Mouse (Mus musculus) inflammation-experienced regulatory T-cells (primary cell): ENCODE results near the gene Txndc15. TPM values are rescaled to one million over a fixed set of nuclear protein-coding genes. Genes with fewer than 3 reads are reported as not detected.

Experiments
- polyA plus RNA-seq, 2 experiments: library from polyadenylated mRNA; unstranded; fragments of 100-300 nt; shearing (Covaris generic); gene quantifications; one replicate each; pipeline ENCODE4 v1.2.1; 2017

The Txndc15 gene
- 10 to 100 TPM; 51.4 to 65.6 TPM for polyA plus RNA-seq

DNA sequence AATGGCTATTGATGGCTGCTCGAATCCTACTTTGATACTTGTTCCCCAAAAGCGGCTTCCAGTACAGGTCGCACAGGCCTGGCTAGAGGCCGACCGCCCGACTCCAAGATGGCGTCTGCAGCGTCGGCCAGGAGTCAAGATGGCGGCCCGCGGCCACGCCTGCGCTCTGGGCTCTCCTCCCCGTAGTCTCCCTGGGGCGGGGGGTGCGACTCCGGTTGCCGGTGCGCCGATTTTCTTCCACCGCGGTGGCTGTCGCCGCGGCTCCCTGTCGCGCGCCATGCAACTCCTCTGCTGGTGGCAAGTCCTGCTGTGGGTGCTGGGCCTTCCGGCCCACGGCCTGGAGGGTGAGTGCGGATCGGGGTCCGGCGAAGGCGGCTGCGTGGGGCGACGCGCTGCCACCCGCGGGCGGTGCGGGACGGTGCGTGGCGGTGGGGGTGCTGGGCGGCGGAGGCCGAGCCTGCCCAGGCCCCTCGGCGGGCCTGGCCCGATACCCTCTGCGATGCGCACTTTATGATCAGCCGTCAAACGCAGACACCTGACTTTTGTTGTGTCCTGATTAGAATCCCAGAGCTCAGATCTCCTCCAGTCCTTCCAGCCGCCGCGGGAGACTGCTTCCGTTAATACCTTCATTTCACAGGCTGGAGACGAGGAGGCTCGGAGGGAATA, at the start of gene Txndc15:
Gene Txndc15 (plus strand): TSS at position 150 of the 666 bp plus-strand sequence.

DNA sequence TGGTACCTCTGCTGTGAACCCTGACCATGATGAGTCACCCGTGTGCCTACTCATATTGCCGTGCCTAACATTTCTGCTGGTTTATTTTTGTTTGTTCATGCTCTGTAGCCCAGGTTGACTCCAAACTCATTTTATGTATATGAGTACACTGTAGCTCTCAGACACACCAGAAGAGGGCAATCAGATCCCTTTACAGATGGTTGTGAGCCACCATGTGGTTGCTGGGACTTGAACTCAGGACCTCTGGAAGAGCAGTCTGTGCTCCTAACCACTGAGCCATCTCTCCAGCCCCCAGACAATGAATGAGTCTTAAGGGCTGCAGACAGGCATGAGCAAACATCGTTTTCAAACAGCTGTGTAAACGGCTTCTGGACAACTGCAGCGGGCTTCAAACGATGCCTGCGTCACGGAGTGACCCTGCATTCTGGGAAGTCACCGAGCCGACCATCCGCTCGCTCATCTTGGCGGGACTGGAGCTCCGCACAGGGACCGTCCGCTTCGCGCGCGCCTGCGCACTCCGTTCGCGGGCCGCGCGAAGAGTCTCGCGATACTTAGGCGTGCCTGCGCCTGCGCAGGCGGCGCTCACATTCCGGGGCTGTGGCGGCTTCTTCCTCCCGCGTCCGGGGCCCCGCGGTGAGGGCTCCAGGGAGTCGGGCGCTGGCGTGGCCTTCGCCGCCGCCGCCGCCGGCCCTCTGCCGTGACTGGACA, 21.8 kb upstream of the Txndc15 start, which contains the start of gene B230219D22Rik:
Gene B230219D22Rik (plus strand): TSS at position 590 of the 708 bp plus-strand sequence.

DNA sequence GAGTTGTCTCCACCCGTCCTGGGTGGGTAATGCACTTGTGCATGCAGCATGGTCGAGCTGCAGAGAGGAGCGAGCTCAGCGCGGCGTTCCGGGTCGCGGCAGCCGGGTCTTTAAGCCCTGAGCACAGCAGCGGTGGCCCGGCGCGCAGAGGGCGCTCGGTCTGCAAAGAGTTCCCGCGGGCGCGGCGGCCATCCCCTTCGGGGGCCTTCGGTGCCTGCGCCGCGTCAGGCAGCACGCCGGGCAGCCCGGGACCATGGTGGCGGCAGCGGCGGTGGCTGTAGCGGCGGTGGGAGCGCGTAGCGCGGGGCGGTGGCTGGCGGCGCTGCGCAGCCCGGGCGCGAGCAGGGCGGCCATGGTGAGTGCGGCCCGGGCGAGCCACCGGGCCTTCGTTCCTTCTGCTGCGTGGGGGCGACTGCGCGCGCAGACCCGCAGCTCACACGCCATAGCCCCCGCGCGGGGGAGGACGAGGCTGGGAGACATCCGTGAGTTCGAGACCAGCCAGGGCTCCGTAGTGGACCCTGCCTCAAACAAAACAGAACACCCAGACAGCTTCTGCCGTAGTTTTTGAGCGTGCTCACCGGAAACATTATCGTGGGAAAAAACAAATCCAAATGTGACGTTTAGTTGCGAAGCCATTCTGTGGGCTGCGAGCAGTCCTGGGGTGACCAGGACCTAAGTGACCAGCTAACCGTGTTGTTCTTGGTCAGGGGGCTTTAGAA, 12.8 kb downstream of the Txndc15 start, which contains the start of gene Pcbd2:
Gene Pcbd2 (plus strand): TSS at position 249 of the 719 bp plus-strand sequence.

Other genes with a start within 250 kb of the Txndc15 start
- gene Dbn1, start 226.5 kb upstream of the Txndc15 start, polyA plus RNA-seq: not detected
- gene Pdlim7, start 201.0 kb upstream of the Txndc15 start, polyA plus RNA-seq: 10 to 100 TPM; 14.8 to 15.1 TPM
- gene Dok3, start 185.4 kb upstream of the Txndc15 start, polyA plus RNA-seq: 1 to 10 TPM; 2.4 to 8.6 TPM
- gene Ddx41, start 178.0 kb upstream of the Txndc15 start, polyA plus RNA-seq: 10 to 100 TPM; 78.5 to 92.3 TPM
- 10 to 100 TPM; 53.3 to 66.9 TPM for gene Fam193b, start 143.5 kb upstream of the Txndc15 start, polyA plus RNA-seq
- gene Tmed9, start 140.9 kb upstream of the Txndc15 start, polyA plus RNA-seq: 100 to 1,000 TPM; 266 to 288 TPM
- 10 to 100 TPM; 37.2 to 52.2 TPM for gene B4galt7, start 114.8 kb upstream of the Txndc15 start, polyA plus RNA-seq
- 10 to 100 TPM; 32.7 to 40.6 TPM for gene Caml, start 91.6 kb upstream of the Txndc15 start, polyA plus RNA-seq
- 10 to 100 TPM; 60.5 to 74.3 TPM for gene Ddx46, start 79.6 kb upstream of the Txndc15 start, polyA plus RNA-seq
- 10 to 100 TPM; 19.0 to 26.0 TPM for gene B230219D22Rik, start 21.5 kb upstream of the Txndc15 start, polyA plus RNA-seq
- 10 to 100 TPM; 50.3 to 54.4 TPM for gene Pcbd2, start 12.7 kb downstream of the Txndc15 start, polyA plus RNA-seq
- gene Catsper3, start 69.9 kb downstream of the Txndc15 start, polyA plus RNA-seq: 1 to 10 TPM in 1 of 2 experiments, not detected in 1; 1.6 TPM
- gene Pitx1, start 121.5 kb downstream of the Txndc15 start, polyA plus RNA-seq: under 1 TPM in 1 of 2 experiments, not detected in 1; 0.77 TPM